Mouse (Mus musculus) gonadal fat pad, adult 2 months (tissue): ENCODE data around the gene Glis2. TPM values are rescaled to one million over a fixed set of nuclear protein-coding genes. Genes with fewer than 3 reads are reported as not detected.
"Not testable (repeated sequence)": the region's sequence is repeated elsewhere in the genome, so short reads cannot be mapped to it uniquely, and the experiment has no call there.

Source experiments
- DNase-seq: peaks from one replicate; pipeline ENCODE4 v3.0.0-alpha.2; 2012; ENCODE audit warnings: low read depth
- polyA plus RNA-seq: library from polyadenylated mRNA; depleted of rRNA; stranded (reverse); fragments of >200 nt; gene quantifications from 2 replicates; pipeline ENCODE4 v1.2.3, GENCODE M21; 2012; rRNA removed

Gene Glis2
- 20.4 and 22.2 TPM in 2 replicates for polyA plus RNA-seq

DNA sequence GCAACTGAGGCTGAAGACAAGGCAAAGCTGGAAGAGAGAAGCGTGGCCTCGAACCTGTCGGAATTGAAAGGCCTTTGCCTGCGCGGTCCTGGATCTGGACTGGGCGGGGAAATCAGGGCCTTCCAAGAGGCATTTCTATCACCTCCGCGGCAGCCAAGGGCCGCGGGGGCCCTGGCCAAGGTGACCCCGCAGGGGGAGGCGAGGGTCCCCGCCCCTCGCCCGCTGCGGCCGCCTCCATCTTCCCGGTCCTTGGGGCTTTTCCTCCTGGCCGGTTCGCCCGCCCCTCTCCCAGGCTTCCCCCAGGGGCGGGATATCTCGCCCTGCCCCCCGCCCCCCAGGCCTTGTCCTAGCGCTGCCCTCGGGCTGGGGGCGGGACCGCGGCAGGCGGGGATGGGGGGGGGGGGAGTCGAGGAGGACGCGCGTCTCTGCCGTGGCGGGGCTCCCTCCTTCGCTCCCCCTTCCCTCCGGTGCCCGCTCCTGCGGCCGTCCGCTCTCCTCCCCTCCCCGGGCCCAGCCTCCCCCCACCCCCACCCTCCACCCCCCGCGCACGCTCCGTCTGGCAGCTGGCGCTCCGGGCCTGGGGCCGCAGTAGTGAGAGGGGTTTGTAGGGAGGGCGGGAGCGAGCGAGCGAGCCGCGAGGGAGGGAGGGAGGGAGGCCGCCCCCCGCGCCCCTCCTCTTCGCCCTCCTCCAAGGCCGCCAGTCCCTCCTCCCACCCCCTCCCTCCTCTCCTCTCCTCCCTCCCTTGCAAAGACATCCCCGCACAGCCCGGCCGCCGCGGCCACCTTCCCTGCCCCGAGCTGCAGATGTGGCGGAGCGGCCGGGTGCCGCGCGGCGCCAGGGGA, at the start of gene Glis2:
TSS of gene Glis2 (plus strand) at position 743 of the 843 bp plus-strand sequence.
- no peak for DNase-seq

DNA sequence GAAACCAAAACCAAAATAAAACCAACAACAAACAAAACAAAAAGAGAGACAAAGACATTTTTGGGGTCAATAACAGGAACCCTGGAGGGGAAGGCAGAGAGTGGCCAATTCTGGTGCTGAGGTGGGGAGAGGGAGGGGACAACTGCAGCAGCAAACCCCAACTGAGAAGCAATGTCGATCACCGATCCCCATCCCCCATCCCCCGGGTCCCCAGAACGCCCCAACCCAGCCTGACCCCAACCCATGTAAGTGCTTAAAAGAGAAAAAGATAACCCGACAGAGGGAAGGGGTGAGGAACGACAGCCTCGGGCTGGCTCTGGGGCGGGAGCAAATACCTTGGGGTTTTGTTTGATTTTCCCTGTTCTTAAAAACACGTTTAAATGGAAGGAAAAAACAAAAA, 49.7 kb upstream of the Glis2 start:
- no peak for DNase-seq

DNA sequence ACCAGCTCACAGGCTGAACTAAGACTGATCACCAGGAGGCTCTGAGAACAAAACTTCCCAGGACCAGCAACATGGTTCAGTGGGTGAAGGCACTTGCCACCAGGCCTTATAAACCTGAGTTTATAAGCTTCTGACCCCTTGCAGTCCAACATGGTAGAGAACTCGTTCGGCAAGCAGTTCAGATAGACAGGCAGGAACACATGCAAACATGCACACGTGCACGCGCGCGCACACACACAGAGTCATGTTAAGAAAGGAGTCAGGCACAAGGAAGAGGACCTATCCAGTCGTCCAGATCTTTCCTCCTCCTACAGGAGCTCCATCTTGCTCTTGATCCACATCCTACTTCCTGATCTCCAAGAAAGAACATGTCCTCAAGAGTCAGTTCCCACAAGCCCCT, 47.7 kb upstream of the Glis2 start:
- no peak for DNase-seq

DNA sequence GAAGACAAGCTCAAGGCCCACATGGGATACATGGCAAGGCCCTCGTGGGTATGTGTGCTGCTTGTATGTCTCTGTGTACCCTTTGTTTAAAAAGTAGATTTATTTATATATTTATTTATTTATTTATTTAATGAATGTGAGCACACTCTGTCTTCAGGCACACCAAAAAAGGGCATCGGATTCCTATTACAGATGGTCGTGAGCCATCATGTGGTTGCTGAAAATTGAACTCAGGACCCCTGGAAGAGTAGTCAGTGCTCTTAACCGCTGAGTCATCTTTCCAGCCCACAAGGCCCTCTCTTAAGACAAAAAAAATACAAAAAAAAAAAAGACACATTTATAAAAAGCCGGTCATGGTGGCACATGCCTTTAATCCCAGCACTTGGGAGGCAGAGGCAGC, 46.9 kb upstream of the Glis2 start:
- DNase-seq: no peak

DNA sequence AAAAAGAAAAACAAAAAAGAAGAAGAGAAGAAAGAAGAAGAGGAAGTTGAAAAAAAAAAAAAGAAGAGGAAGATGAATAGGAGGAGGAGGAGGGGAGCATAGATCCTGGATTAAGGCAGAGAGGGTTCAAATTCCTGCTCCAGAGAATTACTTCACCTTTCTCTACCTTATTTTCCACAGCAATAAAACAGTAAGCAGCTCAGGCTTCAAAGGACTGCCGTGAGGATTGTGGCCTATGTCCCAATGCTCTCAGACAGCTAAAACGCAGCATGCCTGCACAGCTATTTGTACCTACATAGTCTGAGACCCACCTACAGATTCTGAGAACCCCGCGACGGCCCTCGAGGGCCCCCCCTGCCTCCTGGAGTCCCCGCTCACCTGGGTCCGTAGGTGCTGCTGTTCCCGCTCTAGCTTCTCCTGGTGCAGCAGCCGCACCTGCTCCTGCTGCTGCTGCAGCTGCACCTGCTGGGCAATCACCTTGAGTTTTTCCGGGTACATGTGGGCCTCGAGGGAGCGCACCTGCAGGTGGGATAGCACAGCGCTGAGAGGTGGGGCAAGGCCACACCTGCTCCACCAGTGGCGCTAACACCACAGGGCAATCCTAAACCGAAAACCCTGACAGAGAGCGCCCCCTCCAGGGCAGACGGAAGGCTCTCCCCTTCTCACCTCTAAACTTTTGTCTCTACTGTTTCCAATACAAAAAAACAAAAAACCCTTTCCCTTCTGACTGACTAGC, 45.4 kb upstream of the Glis2 start:
- DNase-seq: no peak

DNA sequence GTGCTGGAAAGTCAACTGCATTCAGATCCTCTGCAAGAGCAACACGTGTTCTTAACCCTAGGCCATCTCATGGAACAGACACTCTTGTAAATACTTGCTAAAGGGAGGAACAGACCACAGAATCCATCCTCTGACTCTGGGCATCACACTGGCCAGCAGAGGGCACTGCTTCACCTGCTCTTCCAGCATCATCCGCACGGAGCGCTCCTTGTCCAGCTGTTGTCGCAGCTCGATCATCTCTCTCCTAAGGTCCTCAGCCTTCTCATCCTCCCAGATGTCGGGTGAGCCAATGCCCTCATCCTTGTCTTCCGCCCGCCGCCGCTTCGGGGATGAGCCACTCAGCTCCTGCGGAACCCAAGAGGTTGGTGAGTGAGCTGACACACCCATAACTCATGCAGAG, 43.5 kb upstream of the Glis2 start:
- no peak for DNase-seq

DNA sequence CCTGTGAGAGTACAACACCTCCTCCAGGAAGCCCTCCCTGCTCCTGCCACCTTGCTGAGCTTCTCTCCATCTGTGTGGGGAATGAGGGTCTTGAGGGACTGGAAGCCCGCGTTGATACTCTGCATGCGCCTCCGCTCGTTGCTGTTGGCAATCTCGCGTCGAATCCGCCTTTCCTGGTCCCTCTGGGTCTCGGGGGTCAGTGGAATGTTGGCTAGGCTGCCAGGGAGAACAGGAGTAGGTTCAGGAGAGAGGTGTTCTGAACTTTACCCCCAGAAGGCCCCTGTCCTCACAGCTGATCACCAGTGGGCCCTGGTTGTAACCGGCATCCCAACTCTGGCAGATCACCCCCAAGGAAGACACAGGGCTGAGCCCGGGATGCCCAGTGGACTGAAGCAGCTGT, 42.6 kb upstream of the Glis2 start:
- no peak for DNase-seq

DNA sequence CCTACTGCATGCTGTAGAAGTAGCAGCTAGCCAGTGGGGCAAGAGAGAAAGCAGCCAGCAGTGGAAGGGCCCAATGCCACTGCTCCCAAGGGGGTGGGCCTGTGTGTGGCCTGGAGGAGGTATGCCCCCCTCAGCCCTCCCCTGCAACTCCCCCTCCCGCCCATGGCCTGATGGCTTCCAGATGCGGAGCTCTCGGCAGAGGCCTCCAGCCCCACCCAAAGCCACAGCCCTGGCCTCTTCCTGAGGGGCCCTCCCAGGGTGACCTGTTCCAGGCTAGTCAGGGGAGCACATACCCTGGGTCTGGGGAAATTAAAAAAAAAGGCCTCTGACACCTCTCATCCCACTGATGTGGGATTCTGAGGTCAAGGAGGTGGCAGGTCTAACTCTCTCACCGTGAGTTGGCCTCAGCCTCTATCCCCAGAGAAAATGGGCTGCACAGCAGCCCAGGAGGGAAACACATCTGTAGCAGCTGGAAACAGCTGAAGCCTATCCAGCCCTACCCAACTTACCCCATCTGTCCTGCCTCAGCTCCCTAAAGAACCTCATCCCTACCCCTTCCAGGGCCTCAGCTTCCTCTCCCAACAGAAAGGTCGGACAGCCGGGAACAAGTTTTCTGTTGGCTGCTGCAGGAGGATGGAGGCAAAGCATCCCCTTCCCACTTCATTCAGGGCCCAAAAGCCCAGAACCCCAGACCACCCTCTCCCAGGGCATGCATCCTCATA, 41.5 kb upstream of the Glis2 start:
- DNase-seq: no peak

DNA sequence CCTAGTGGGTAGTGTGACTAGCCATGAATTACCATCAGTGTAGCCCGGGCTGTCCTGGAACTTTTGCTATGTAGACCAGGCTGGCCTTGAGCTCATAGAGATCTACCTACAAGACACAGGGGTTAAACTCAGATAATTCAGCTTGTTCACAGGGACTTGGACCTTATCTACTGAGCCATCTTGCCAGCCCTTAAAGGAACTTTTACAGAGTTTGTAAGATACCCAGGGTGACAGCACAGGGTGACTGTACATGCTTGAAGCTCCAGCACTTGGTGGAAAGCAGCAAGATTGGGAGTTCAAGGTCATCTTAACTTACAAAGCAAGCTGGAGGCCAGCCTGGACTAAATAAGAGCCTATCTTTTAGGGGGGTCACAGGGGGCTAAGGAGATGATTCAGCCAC, 39.0 kb upstream of the Glis2 start:
- no peak for DNase-seq

DNA sequence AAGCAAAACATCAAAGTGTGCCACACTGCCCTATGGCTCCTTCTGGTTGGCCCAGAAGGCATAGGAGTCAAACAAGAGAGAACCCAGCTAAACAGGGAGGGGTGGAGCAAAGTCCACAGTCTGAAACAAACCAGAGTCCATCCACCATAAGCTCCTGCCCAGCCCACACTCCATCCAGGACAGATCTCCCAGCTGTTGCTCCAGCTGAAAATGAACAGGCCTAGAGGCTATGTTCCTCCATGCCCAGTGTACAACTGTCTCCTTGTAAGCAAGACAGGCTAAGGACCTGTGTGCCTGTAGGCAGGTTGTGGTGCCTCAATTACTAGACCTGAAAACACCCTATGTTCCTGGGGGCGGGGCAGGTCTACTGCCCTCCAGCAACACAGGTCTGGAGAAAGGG, 37.4 kb upstream of the Glis2 start:
- no peak for DNase-seq

DNA sequence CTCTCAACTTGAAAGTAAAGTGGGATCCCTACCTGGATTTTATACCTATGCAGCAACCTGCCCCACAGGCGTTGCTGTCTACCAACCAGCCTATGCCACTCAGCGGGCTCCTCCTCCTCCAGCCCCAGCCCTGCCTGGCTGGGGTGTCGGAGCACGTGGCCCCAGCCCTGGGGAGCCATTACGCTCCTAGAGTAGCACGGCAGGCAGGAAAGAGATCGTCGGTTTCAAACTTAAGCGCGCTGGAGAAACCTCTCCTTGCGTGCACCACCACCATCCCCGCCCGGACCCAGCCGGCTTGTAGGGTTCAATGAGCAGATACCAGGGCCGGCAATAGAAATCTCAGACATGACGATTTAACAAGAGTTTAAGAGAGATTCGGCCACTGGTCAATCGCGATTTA, 36.6 kb upstream of the Glis2 start:
- no peak for DNase-seq

DNA sequence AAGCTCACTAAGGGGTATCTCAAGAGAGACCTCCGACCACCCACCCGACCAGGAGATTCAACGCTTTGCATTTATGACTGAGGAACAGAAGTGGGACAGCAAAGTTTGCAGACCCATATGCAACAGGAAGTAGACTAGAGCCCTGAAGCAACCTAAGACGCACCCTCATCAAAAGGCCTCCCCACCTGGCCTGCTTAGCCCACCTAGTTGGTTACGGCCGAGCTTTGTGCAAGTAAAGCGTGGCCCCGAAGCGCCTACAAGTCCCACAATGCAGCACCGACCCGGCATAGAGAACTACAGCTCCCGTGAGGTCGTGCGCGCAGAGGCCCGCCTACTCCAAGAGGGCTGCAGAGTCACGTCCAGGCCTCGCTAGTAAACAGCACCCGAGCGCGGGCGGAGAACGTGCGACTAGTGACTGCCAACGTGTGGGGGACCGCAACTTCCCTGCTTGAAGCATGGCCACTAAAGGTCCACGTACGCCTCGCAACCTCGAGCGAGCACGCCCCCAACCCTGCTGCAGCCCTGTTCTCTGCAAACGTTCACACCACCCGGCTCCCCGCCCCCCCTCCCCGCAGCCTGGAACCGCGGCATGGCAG, 36.0 kb upstream of the Glis2 start:
- no peak for DNase-seq

DNA sequence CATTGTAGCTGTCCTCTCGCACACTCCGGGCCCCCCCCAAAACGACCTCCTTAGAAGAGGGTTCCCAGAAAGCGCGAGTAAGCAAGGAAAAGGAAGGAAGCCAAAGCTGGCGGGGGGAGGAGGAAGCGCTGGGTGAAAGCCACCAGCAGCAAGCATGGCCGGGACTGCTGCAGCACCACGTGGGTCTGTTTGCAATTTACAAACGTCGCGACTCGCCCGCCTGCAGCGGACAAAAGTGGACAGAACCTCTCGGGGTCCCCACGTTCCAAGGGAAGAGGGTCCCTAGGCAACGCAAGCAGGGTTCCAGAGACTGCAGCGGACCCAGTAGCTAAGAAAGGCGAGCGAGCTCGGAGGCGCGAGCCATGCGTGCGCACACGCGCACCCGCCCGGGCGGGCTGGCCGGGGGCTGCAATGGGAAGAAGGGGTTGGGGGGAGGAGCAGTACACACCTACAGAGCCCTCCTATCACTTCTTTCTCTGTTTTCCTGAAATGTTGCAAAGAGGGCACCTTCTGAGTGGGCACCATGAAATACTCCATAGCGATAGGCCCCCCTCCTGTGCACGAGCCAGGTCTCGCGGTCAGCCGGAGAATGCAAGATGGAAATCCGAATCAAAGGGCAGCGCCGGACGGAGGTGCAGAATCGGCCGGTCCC, 35.4 kb upstream of the Glis2 start:
- DNase-seq: no peak

DNA sequence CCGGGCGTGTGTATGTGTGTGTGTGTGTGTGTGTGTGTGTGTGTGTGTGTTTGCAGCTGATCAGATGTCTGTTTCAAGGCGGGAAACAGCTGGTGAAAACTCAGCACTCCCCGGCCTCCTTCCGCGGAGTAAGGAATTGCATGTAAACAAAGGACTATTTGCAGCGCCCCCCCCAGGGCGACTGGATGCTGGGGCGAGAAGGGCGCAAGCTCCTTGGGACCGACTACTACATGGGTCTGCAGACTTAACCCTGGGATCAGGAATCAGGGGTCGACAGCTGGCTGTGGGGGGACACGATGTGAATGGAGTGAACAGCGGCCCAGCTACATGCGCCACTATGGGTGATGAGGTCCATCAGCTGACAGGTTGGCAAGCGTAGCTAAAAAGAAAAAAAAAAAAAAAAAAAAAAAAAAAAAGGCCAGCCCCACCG, 34.8 kb upstream of the Glis2 start, which contains the start of gene Tfap4:
TSS of gene Tfap4 (minus strand) at position 140 of the 430 bp plus-strand sequence.
- DNase-seq: no peak

DNA sequence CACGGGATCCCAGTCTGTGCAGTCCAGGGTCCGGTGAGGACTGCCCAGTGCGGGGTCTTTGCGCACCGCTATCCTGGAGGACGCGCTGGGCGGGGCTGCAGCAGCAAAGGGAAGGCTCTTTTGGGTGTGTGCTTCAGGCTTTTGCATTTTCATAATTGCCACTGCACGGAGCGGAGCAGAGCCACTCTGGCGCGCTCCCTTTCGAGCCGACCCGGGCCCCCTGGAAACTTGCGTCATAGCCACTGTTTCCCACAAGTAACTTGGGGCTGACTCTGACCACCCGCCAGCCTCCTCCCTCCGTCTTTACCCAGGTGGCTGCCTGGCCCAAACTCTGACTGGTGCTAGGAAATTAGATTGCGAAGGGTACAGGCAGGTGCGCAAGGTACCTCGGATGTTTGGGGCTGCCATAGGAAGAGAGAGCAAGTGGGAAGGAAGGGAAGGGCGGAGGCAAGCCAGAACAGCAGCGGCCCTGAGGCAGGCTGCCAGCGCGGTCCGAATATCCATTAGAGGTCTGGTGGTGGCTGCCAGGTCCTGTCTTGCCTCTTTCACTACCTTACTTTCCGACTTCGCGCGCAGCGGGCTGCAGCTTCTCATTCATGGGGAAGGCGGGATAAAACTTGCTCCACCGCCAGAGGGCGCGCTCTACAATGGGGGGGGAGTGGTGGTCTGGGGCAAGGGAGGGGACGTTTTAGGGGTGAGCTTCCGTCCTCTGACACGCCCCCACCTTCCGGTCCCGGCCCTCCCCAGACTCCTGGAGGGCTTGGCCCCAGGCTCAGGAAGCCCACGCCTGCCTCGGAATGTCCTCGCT, 34.2 kb upstream of the Glis2 start:
- DNase-seq: no peak

DNA sequence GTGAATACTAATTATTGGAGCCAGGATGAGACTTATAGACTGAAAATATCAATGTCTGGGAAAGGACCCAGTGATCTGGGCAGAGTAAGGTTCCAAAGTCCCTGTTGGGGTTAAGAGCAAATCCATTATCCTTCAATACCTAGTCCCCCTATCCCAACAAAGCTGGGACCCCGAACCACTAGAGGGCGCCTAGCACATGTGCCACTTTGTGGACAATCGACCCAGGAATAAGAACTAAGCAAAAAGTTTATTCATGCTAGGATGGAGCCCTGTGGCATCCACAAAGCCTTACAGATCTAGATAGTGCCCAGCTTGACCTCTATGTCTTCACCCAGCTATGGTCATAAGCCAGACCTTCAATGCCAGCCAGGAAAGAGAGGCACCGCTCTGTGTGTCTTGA, 26.6 kb upstream of the Glis2 start:
- no peak for DNase-seq

DNA sequence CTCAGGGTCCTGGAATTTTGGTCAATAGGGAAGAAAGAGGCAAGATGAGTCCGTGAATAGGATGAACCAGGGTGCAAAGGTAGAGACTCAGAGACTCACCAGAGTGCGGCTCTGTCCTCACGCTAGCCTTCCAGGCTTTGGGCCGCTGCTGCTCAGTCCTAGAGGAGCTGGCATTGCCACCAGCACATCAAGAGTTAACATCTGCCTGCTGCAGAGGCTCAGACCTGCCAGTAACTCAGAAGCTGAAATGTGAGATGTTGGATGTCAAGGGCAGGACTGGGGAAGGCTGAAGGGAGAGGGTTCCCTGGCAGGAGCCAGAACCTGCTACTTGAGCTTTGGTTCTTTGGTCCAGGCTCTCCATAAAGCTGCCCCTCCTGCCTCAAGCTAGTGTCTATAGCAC, 23.8 kb upstream of the Glis2 start:
- no peak for DNase-seq

DNA sequence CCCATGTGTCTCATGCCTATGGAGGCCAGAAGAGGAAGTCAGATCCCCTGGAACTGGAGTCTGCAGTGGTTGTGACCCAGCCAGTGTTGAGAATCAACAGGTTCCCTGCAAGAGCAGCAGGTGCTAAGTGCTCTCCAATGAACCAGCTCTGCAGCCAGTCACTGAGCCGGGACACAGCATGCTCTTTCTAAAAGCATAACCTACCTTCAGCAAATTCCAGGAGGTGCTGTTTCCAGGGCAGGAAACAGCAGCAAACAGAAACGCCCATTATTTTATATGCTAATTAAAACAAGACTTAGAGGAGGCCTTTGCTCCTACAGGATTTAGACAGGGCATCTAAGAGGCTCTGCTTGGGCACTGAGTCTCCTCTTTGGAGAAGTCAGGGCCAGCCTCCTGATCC, 18.5 kb upstream of the Glis2 start:
- DNase-seq: no peak

DNA sequence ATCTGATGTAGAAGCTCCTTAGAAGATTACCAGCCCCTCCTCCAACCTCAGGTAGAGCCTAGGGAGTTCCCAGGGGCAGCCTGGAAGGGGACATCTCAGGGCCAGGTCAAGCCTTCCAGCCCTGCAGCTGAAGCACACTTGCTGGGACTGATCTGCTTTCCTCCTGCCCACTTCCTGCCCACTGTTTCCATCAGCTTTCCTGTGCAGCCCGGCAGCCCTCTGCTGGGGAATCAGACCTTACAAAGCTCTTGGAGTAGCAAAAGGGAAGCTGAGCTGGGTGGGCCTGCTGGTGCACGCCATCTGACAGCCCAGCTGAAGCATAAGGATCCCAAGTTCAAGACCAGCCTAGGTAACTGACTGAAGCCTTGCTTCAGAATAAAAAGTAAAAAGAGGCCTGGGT, 17.6 kb upstream of the Glis2 start:
- no peak for DNase-seq

DNA sequence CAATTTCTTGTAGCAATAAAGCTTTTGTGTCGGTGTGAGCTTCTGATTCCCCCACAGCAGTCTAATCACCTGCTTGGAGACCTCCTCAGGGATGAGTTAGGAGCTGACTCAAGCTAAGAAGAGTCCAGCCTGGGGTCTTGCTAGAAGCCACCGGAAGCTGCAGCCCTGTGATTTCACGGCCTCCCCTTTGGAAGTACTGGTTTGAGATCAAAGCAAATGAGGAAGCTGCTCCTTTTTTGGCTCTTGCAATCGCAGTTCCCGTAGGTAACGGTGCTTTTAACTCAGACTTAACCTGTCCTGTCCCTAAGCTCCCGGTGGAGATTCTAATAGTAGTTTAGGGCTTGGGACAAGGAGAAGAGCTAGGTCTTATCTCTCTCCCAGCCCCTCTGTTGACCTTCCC, 15.9 kb upstream of the Glis2 start:
- DNase-seq: no peak

DNA sequence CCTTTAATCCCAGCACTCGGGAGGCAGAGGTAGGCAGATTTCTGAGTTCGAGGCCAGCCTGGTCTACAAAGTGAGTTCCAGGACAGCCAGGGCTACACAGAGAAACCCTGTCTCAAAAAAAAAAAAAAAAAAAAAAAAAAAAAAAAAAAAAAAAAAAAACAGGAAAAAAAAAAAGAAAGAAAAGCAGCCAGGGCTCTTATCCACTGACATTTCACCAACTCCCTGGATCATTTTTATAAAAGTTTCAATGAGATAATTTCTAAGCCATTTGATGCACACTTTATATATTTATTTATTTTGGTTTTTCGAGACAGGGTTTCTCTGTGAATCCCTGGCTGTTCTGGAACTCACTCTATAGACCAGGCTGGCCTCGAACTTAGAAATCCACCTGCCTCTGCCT, 13.3 kb upstream of the Glis2 start:
- DNase-seq: not testable (repeated sequence)
